Mouse (Mus musculus) heart, adult 2 months (tissue): ENCODE measurements at regions not wholly inside any gene's neighbourhood (a gene's known extent, or its start where the extent isn't known, plus 50 kb on each side); places are given as distances from the start of the nearest gene placed in this dataset.

Experiments used
- CTCF ChIP-seq: fragments of 200-600 bp; IDR thresholded peaks from 2 replicates; pipeline ENCODE4 v1.8.1; 2022; ENCODE audit warnings: antibody characterized with exemption, mild to moderate bottlenecking, moderate library complexity
- POLR2A ChIP-seq: fragments of 200-500 bp; IDR thresholded peaks from 2 replicates; pipeline ENCODE4 v1.6.1; 2011; ENCODE audit warnings: mild to moderate bottlenecking, low read depth, low read length, control low read depth; ENCODE audit not compliant: insufficient read depth

DNA sequence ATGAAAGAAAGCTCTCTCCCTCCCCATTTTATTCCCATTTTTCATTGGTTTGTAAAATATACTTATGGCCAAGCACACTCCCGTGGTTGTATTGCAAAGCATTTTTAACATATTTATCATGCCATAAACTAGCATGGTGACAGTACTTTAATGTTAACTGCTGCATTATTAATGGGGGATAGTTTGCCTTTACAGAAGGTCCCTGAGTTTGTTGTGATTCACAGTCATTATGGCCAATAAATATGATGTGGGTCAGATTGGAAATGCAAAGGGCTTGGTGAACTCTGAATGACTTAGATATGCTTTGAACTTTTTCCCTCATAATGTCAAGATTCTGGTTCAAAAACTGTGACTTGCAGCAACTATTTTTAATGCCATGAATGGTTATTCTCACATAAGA lies 157.1 kb downstream of the Fam174a start:
- TF ChIP-seq CTCF (no peak), POLR2A (no peak)
